ENCODE assay signal across 8 mouse cellular contexts in genomic region chr5:31294964-31295605, GRCm38 (mm10). TPM values are rescaled to one million over a fixed set of nuclear protein-coding genes. Genes with fewer than 3 reads are reported as not detected.
DNase-seq lines count a peak whose midpoint lies in the region; ATAC-seq and TF ChIP-seq lines count a peak whose summit lies in the region.

No protein-coding gene starts in this region.

- no peak for TF ChIP-seq POLR2A in testis, adult 2 months (IDR thresholded peaks at IDR 0.05; ENCODE audit: control insufficient read depth, low read depth, low read length)

- peak overlapping the region; percentile 92 for H3K9ac ChIP-seq in hindbrain, embryonic 15.5 days
- peak overlapping the region; percentile 83 for H3K9ac ChIP-seq in midbrain, embryonic 15.5 days

- ATAC-seq in erythroblast, adult 5-6 weeks (replicated peaks; ENCODE audit: low FRiP score, poor library complexity, severe bottlenecking) = no peak
- ATAC-seq in hindbrain, embryonic 15.5 days (ENCODE audit: low FRiP score, low read depth) = no peak
- peak; percentile 21; the same call in 1 of the 2 replicates for ATAC-seq in midbrain, embryonic 15.5 days (replicated peaks)
- ATAC-seq in CD4-positive, CD25-positive, alpha-beta regulatory T cell, adult 4 months = no peak

- DNase-seq in testis, postnatal 10 days (ENCODE audit: low spot score) = no peak
- DNase-seq in right cerebral cortex, postnatal 25 days = no peak

- peaks cover 2% of the 10 kb centered on the region; the same call in 1 of the 2 replicates for H3K36me3 ChIP-seq in erythroblast, embryonic 14.5 days (ENCODE audit: control insufficient read depth)
- no peaks in the 10 kb centered on the region for H3K36me3 ChIP-seq in testis, adult 2 months (ENCODE audit: control insufficient read depth, insufficient read depth, low read length)
- H3K36me3 ChIP-seq in hindbrain, embryonic 15.5 days = peaks cover 2% of the 10 kb centered on the region; the same call in 1 of the 2 replicates
- H3K36me3 ChIP-seq in midbrain, embryonic 15.5 days (replicated peaks) = 0 out of 2 replicates have a peak, but pooled peaks cover 4% of the 10 kb centered on the region

- peak overlapping the region; percentile 47 for H3K4me3 ChIP-seq in erythroblast, embryonic 14.5 days (replicated peaks)
- peak overlapping the region; percentile 78 for H3K4me3 ChIP-seq in testis, adult 2 months (ENCODE audit: control insufficient read depth, low read depth, low read length)
- H3K4me3 ChIP-seq in hindbrain, embryonic 15.5 days = peak overlapping the region; percentile 74
- H3K4me3 ChIP-seq in midbrain, embryonic 15.5 days = peak overlapping the region; percentile 65

- H3K9me3 ChIP-seq in erythroblast, embryonic 14.5 days (ENCODE audit: control insufficient read depth, low read length) = no peaks in the 10 kb centered on the region; the same call in 1 of the 2 replicates
- no peaks in the 10 kb centered on the region for H3K9me3 ChIP-seq in hindbrain, embryonic 15.5 days
- H3K9me3 ChIP-seq in midbrain, embryonic 15.5 days = no peaks in the 10 kb centered on the region

- H3K27me3 ChIP-seq in erythroblast, embryonic 14.5 days (ENCODE audit: control insufficient read depth) = peaks cover 57% of the 10 kb centered on the region
- no peaks in the 10 kb centered on the region; the same call in 1 of the 2 replicates for H3K27me3 ChIP-seq in testis, adult 2 months (ENCODE audit: control insufficient read depth, insufficient read depth, low read length)
- no peaks in the 10 kb centered on the region for H3K27me3 ChIP-seq in hindbrain, embryonic 15.5 days
- H3K27me3 ChIP-seq in midbrain, embryonic 15.5 days (replicated peaks) = no peaks in the 10 kb centered on the region

- peaks cover 29% of the 10 kb centered on the region for H3K4me1 ChIP-seq in erythroblast, embryonic 14.5 days (ENCODE audit: control insufficient read depth)
- peaks cover 19% of the 10 kb centered on the region for H3K4me1 ChIP-seq in testis, adult 2 months (ENCODE audit: control insufficient read depth, insufficient read depth, low read length)
- H3K4me1 ChIP-seq in hindbrain, embryonic 15.5 days (replicated peaks) = peaks cover 34% of the 10 kb centered on the region
- H3K4me1 ChIP-seq in midbrain, embryonic 15.5 days = peaks cover 33% of the 10 kb centered on the region

- peak overlapping the region; percentile 59 for H3K4me2 ChIP-seq in hindbrain, embryonic 15.5 days
- peak overlapping the region; percentile 76 for H3K4me2 ChIP-seq in midbrain, embryonic 15.5 days

- TF ChIP-seq CTCF in testis, adult 2 months (IDR thresholded peaks at IDR 0.05; ENCODE audit: control insufficient read depth, insufficient read depth, insufficient replicate concordance, low read depth, low read length) = no peak

- WGBS in hindbrain, embryonic 15.5 days = 4% methylated on average over 29 of the region's 29 CpGs
- WGBS in midbrain, embryonic 15.5 days = 6% methylated on average over 29 of the region's 29 CpGs

- no peak overlapping the region for H3K27ac ChIP-seq in testis, adult 2 months (ENCODE audit: control insufficient read depth, insufficient read depth, low read depth, low read length)
- H3K27ac ChIP-seq in hindbrain, embryonic 15.5 days (replicated peaks) = peak overlapping the region; percentile 83
- peak overlapping the region; percentile 86 for H3K27ac ChIP-seq in midbrain, embryonic 15.5 days

RNA-seq across cellular contexts. Expression of gene Fndc4, which starts 0.8 kb away (rescaled TPM):
- polyA plus RNA-seq in erythroblast, embryonic 14.5 days (2012) = 0.17 TPM in 1 of 2 replicates, not detected in the other
- total RNA-seq in erythroblast, adult 5-6 weeks (2015; ENCODE audit: low replicate concordance) = not detected in 2 replicates
- total RNA-seq in erythroblast, adult 5-6 weeks (2017; ENCODE audit: low replicate concordance) = 0.34 TPM in 1 of 2 replicates, not detected in the other
- 1.4 and 2.0 TPM in 2 replicates for polyA plus RNA-seq in testis, adult 2 months (2012; rRNA removed)
- 103 and 114 TPM in 2 replicates for polyA plus RNA-seq in hindbrain, embryonic 15.5 days (2015; fragmentation: Nextera tagmentation; extraction: Ambion mirVana)
- polyA plus RNA-seq in midbrain, embryonic 15.5 days (2015; fragmentation: Nextera tagmentation; extraction: Ambion mirVana) = 107 and 113 TPM in 2 replicates
- polyA plus RNA-seq in CD4-positive, CD25-positive, alpha-beta regulatory T cell, adult 4 months (2017; shearing (Covaris generic)) = not detected

RNA-seq across cellular contexts. Expression of gene Gckr, which starts 2.2 kb away (rescaled TPM):
- not detected in 2 replicates for polyA plus RNA-seq in erythroblast, embryonic 14.5 days (2012)
- total RNA-seq in erythroblast, adult 5-6 weeks (2015; ENCODE audit: low replicate concordance) = not detected in 2 replicates
- total RNA-seq in erythroblast, adult 5-6 weeks (2017; ENCODE audit: low replicate concordance) = not detected in 2 replicates
- 0.53 and 0.55 TPM in 2 replicates for polyA plus RNA-seq in testis, adult 2 months (2012; rRNA removed)
- 0.19 and 0.24 TPM in 2 replicates for polyA plus RNA-seq in hindbrain, embryonic 15.5 days (2015; fragmentation: Nextera tagmentation; extraction: Ambion mirVana)
- polyA plus RNA-seq in midbrain, embryonic 15.5 days (2015; fragmentation: Nextera tagmentation; extraction: Ambion mirVana) = 0.50 and 0.74 TPM in 2 replicates
- not detected for polyA plus RNA-seq in CD4-positive, CD25-positive, alpha-beta regulatory T cell, adult 4 months (2017; shearing (Covaris generic))

RNA-seq across cellular contexts. Expression of gene Ift172, which starts 4.2 kb away (rescaled TPM):
- polyA plus RNA-seq in erythroblast, embryonic 14.5 days (2012) = 0.30 and 0.43 TPM in 2 replicates
- 0.58 and 3.1 TPM in 2 replicates for total RNA-seq in erythroblast, adult 5-6 weeks (2015; ENCODE audit: low replicate concordance)
- 5.6 and 7.9 TPM in 2 replicates for total RNA-seq in erythroblast, adult 5-6 weeks (2017; ENCODE audit: low replicate concordance)
- 439 and 454 TPM in 2 replicates for polyA plus RNA-seq in testis, adult 2 months (2012; rRNA removed)
- 31.5 and 40.0 TPM in 2 replicates for polyA plus RNA-seq in hindbrain, embryonic 15.5 days (2015; fragmentation: Nextera tagmentation; extraction: Ambion mirVana)
- polyA plus RNA-seq in midbrain, embryonic 15.5 days (2015; fragmentation: Nextera tagmentation; extraction: Ambion mirVana) = 34.3 and 36.6 TPM in 2 replicates
- 1 to 10 TPM; 4.8 to 10.0 TPM for polyA plus RNA-seq in CD4-positive, CD25-positive, alpha-beta regulatory T cell, adult 4 months (2017; shearing (Covaris generic))

RNA-seq across cellular contexts. Expression of gene Krtcap3, which starts 43.6 kb away (rescaled TPM):
- 0.06 and 0.14 TPM in 2 replicates for polyA plus RNA-seq in erythroblast, embryonic 14.5 days (2012)
- total RNA-seq in erythroblast, adult 5-6 weeks (2015; ENCODE audit: low replicate concordance) = 1.5 TPM in 1 of 2 replicates, not detected in the other
- total RNA-seq in erythroblast, adult 5-6 weeks (2017; ENCODE audit: low replicate concordance) = 4.0 and 4.6 TPM in 2 replicates
- 20.9 and 23.1 TPM in 2 replicates for polyA plus RNA-seq in testis, adult 2 months (2012; rRNA removed)
- 2.6 and 3.6 TPM in 2 replicates for polyA plus RNA-seq in hindbrain, embryonic 15.5 days (2015; fragmentation: Nextera tagmentation; extraction: Ambion mirVana)
- 2.5 and 3.2 TPM in 2 replicates for polyA plus RNA-seq in midbrain, embryonic 15.5 days (2015; fragmentation: Nextera tagmentation; extraction: Ambion mirVana)
- polyA plus RNA-seq in CD4-positive, CD25-positive, alpha-beta regulatory T cell, adult 4 months (2017; shearing (Covaris generic)) = 10 to 100 TPM; 28.0 to 30.7 TPM

RNA-seq across cellular contexts. Expression of gene Gm9970, which starts 54.1 kb away (rescaled TPM):
- not detected in 2 replicates for polyA plus RNA-seq in erythroblast, embryonic 14.5 days (2012)
- not detected in 2 replicates for total RNA-seq in erythroblast, adult 5-6 weeks (2015; ENCODE audit: low replicate concordance)
- not detected in 2 replicates for total RNA-seq in erythroblast, adult 5-6 weeks (2017; ENCODE audit: low replicate concordance)
- 86.1 and 103 TPM in 2 replicates for polyA plus RNA-seq in testis, adult 2 months (2012; rRNA removed)
- 0.63 and 1.4 TPM in 2 replicates for polyA plus RNA-seq in hindbrain, embryonic 15.5 days (2015; fragmentation: Nextera tagmentation; extraction: Ambion mirVana)
- 0.45 and 0.69 TPM in 2 replicates for polyA plus RNA-seq in midbrain, embryonic 15.5 days (2015; fragmentation: Nextera tagmentation; extraction: Ambion mirVana)
- not detected for polyA plus RNA-seq in CD4-positive, CD25-positive, alpha-beta regulatory T cell, adult 4 months (2017; shearing (Covaris generic))

Comparison
In these comparisons a context has a peak if more than half of its experiments do, and no peak if none do; other contexts are left out.
1. RNA of gene Fndc4, which starts 0.8 kb away (polyA plus RNA-seq): 103 to 114 TPM in hindbrain, embryonic 15.5 days and 107 to 113 TPM in midbrain, embryonic 15.5 days; 1.4 to 2.0 TPM in testis, adult 2 months, not detected in CD4-positive, CD25-positive, alpha-beta regulatory T cell, adult 4 months and 0.17 TPM in erythroblast, embryonic 14.5 days; every median in the first group is over 10 times any median in the second.
2. RNA of gene Ift172, which starts 4.2 kb away (polyA plus RNA-seq): 439 to 454 TPM in testis, adult 2 months; 31.5 to 40.0 TPM in hindbrain, embryonic 15.5 days, 34.3 to 36.6 TPM in midbrain, embryonic 15.5 days, 4.8 to 10.0 TPM in CD4-positive, CD25-positive, alpha-beta regulatory T cell, adult 4 months and 0.30 to 0.43 TPM in erythroblast, embryonic 14.5 days; every median in the first group is over 10 times any median in the second.
3. Peak in every context shown above with its lines, with median percentiles within 50 percentile points of each other: H3K4me3 ChIP-seq.